Mouse (Mus musculus) limb, embryonic 11.5 days (tissue): ENCODE data around the gene Derl2. TPM values are rescaled to one million over a fixed set of nuclear protein-coding genes. Genes with fewer than 3 reads are reported as not detected.

ENCODE experiments used
- ATAC-seq: fragments of 200-750 bp; cut with Nextera tagmentation; 2 replicates; pipeline ENCODE4 v1.8.0; 2017; ENCODE audit warnings: low read depth; ENCODE audit not compliant: insufficient number of reproducible peaks, low FRiP score, low TSS enrichment
- DNase-seq: peaks from one replicate; pipeline ENCODE4 v3.0.0-alpha.2; 2015; ENCODE audit warnings: low spot score
- H3K27ac ChIP-seq: fragments of 300-500 bp; sonication (generic); replicated peaks from 2 replicates; pipeline ENCODE4 v1.5.1; 2014; ENCODE audit warnings: low read depth, mild to moderate bottlenecking, low read length
- H3K27me3 ChIP-seq: fragments of 300-500 bp; sonication (generic); 2 replicates; pipeline ENCODE4 v1.6.1; 2014; ENCODE audit warnings: mild to moderate bottlenecking, low read length, mixed read lengths; ENCODE audit not compliant: control insufficient read depth, insufficient read depth
- H3K36me3 ChIP-seq: fragments of 300-500 bp; sonication (generic); 2 replicates; pipeline ENCODE4 v1.6.1; 2014; ENCODE audit warnings: mild to moderate bottlenecking, low read length, moderate library complexity, mixed read lengths; ENCODE audit not compliant: control insufficient read depth, insufficient read depth
- H3K4me1 ChIP-seq: fragments of 300-500 bp; sonication (generic); 2 replicates; pipeline ENCODE4 v1.6.1; 2014; ENCODE audit warnings: low read length, mixed read lengths; ENCODE audit not compliant: control insufficient read depth, insufficient read depth
- H3K4me2 ChIP-seq: fragments of 300-500 bp; sonication (generic); 2 replicates; pipeline ENCODE4 v1.6.1; 2014; ENCODE audit warnings: low read depth, mild to moderate bottlenecking, moderate library complexity; ENCODE audit not compliant: severe bottlenecking
- H3K4me3 ChIP-seq: fragments of 300-500 bp; sonication (generic); 2 replicates; pipeline ENCODE4 v1.5.1; 2014; ENCODE audit warnings: low read depth, low read length
- H3K9ac ChIP-seq: fragments of 300-500 bp; sonication (generic); 2 replicates; pipeline ENCODE4 v1.6.1; 2014; ENCODE audit warnings: mild to moderate bottlenecking, low read length
- H3K9me3 ChIP-seq: fragments of 300-500 bp; sonication (generic); 2 replicates; pipeline ENCODE4 v1.6.1; 2016; ENCODE audit warnings: low read length; ENCODE audit not compliant: control insufficient read depth
- WGBS: fragments of 180-500 bp; shearing (Covaris S2); extraction: QIAGEN DNeasy Blood & Tissue Kit; methylation state at CpG from one replicate; pipeline ENCODE4 v1.1.7; 2014; 5-methylcytosine and 5-hydroxymethylcytosine counted together
- polyA plus RNA-seq: library from polyadenylated mRNA; unstranded; fragments of >200 nt; fragmentation: Nextera tagmentation; extraction: Ambion mirVana; gene quantifications from 2 replicates; pipeline ENCODE4 v1.2.1, GENCODE M21; 2014

Gene Derl2
- polyA plus RNA-seq, 1 experiment from 2014 or later = 35.9 TPM

- no peak overlapping the region for H3K4me2 ChIP-seq
- 81% methylated on average over 2 of the region's 2 CpGs for whole genome bisulfite sequencing
Measured at GRCm38 (mm10) chr11:70975193-70975592, 44.4 kb downstream of the Derl2 start.

GRCm38 (mm10) chr11:70973947-70974346 lies 45.7 kb downstream of the Derl2 start:
- peak; percentile 28 for DNase-seq
- peaks cover 24% of the 10 kb centered on the region for H3K36me3 ChIP-seq
- peaks cover 6% of the 10 kb centered on the region; the same call in 1 of the 2 replicates for H3K4me1 ChIP-seq
- no peaks in the 10 kb centered on the region for H3K27me3 ChIP-seq
- no peak for ATAC-seq
- no peaks in the 10 kb centered on the region for H3K9me3 ChIP-seq
- no peak overlapping the region for H3K4me3 ChIP-seq
- no peak overlapping the region for H3K4me2 ChIP-seq
- 74% methylated on average over 4 of the region's 4 CpGs for WGBS
- H3K27ac ChIP-seq = no peak overlapping the region
- H3K9ac ChIP-seq = no peak overlapping the region

More at GRCm38 (mm10) chr11:70975193-70975592, 44.4 kb downstream of the Derl2 start:
- H3K36me3 ChIP-seq = peaks cover 30% of the 10 kb centered on the region
- no peak overlapping the region for H3K27ac ChIP-seq
- peaks cover 4% of the 10 kb centered on the region; the same call in 1 of the 2 replicates for H3K4me1 ChIP-seq
- H3K27me3 ChIP-seq = no peaks in the 10 kb centered on the region
- ATAC-seq = no peak
- H3K9me3 ChIP-seq = no peaks in the 10 kb centered on the region
- DNase-seq = no peak
- H3K9ac ChIP-seq = no peak overlapping the region
- no peak overlapping the region for H3K4me3 ChIP-seq

- DNase-seq (no peak), ATAC-seq (no peak)
- H3K27ac ChIP-seq = no peak overlapping the region
- H3K9me3 ChIP-seq = no peaks in the 10 kb centered on the region
- H3K4me1 ChIP-seq = peaks cover 6% of the 10 kb centered on the region; the same call in 1 of the 2 replicates
- no peak overlapping the region for H3K9ac ChIP-seq
- H3K4me2 ChIP-seq = no peak overlapping the region
- peaks cover 16% of the 10 kb centered on the region for H3K36me3 ChIP-seq
- H3K4me3 ChIP-seq = no peak overlapping the region
- WGBS = 68% methylated on average over 1 of the region's 1 CpGs
- no peaks in the 10 kb centered on the region for H3K27me3 ChIP-seq
Measured at GRCm38 (mm10) chr11:70972586-70972985, 47.1 kb downstream of the Derl2 start.

GRCm38 (mm10) chr11:70970560-70971540 lies 48.8 kb downstream of the Derl2 start:
- Histone ChIP-seq H3K4me2 (peak overlapping the region; percentile 48), H3K9me3 (no peaks in the 10 kb centered on the region), H3K27me3 (no peaks in the 10 kb centered on the region), H3K27ac (peak overlapping the region; percentile 50; the same call in 1 of the 2 replicates), H3K9ac (peak overlapping the region; percentile 49), H3K4me1 (peaks cover 6% of the 10 kb centered on the region; the same call in 1 of the 2 replicates), H3K4me3 (peak overlapping the region; percentile 93), H3K36me3 (peaks cover 3% of the 10 kb centered on the region)
- 21% methylated on average over 24 of the region's 24 CpGs for WGBS
- DNase-seq (no peak), ATAC-seq (peak; percentile 14; the same call in 1 of the 2 replicates)

- no peaks in the 10 kb centered on the region for H3K9me3 ChIP-seq
- H3K27me3 ChIP-seq = no peaks in the 10 kb centered on the region
- under 1% methylated on average over 43 of the region's 43 CpGs for WGBS
- DNase-seq (peak; percentile 93), ATAC-seq (peak; percentile 98)
- H3K36me3 ChIP-seq = peaks cover 3% of the 10 kb centered on the region
- H3K27ac ChIP-seq = peak within 1 kb of the TSS; percentile 56; the same call in 1 of the 2 replicates
- H3K4me2 ChIP-seq = peak within 1 kb of the TSS; percentile 79
- peaks cover 6% of the 10 kb centered on the region; the same call in 1 of the 2 replicates for H3K4me1 ChIP-seq
- peak within 1 kb of the TSS; percentile 93 for H3K4me3 ChIP-seq
- H3K9ac ChIP-seq = peak within 1 kb of the TSS; percentile 93
Measured at GRCm38 (mm10) chr11:70969821-70970559, 49.7 kb downstream of the Derl2 start, which contains the start of the genes Nup88 and Rpain. TSS of gene Nup88 (minus strand) at chr11:70969973. TSS of gene Rpain (plus strand) at chr11:70970213.

DNA sequence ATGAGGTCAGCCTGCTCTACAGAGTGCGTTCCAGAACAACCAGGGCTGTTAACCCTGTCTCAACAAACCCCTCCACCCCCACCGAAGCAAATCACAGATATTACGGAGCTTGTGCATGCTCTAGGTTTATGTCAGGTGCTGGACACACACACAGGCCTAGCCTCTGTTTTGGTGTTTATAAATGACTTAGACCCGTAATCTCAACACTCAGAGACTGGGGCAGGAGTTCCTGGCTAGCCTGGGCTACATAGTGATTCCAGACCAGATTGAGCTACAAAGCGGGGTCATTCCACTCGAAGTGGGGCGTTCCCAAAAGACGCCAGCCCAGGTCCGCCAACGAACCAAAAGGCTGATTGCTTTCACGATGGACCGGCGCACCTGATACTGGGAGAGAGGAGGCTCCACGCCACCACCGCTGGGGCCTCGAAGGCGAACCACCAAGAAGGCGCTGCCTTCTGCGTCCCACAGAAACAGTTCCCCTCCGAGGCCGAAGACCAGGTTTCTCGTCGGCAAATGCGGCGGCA lies 50.3 kb downstream of the Derl2 start:
- WGBS = under 1% methylated on average over 25 of the region's 25 CpGs
- peak overlapping the region; percentile 79 for H3K4me2 ChIP-seq
- H3K9me3 ChIP-seq = no peaks in the 10 kb centered on the region
- ATAC-seq (no peak), DNase-seq (no peak)
- H3K4me1 ChIP-seq = peaks cover 6% of the 10 kb centered on the region; the same call in 1 of the 2 replicates
- H3K27ac ChIP-seq = peak overlapping the region; percentile 56; the same call in 1 of the 2 replicates
- peaks cover 5% of the 10 kb centered on the region for H3K36me3 ChIP-seq
- H3K27me3 ChIP-seq = no peaks in the 10 kb centered on the region
- peak overlapping the region; percentile 93 for H3K9ac ChIP-seq
- peak overlapping the region; percentile 93 for H3K4me3 ChIP-seq

DNA sequence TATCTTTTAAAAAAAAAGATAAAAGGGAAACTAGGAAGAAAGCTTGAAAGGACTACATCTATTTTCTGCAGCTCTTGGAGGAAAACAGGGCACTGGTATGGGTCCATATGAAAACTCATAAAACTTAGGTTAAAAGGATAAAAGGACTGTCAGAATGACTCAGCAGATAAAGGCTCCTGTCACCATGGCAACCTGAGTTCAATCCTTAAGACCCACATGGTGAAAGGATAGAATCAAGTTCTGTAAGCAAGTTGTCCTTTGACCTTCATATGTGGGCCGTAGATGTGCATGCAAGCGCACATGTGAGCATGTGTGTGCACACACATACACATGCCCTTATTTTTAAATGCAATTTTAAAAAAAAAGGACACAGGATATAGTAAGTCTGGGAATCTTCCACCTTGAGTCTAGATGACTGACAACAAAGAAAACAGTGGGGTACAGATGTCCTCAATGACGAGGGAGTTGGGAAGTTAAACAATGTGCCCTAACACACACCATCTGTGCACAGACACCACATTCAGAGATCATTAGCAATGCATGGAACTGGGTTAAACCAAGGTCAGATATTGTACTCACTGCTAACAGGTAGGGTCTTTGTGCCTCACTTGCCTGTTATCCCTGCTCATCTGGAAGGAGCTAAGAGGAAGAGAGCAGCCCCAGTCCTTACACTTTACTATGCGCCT lies 55.3 kb downstream of the Derl2 start:
- Histone ChIP-seq H3K9me3 (no peaks in the 10 kb centered on the region), H3K4me1 (0 out of 2 replicates have a peak, but pooled peaks cover 2% of the 10 kb centered on the region), H3K9ac (no peak overlapping the region), H3K36me3 (peaks cover 17% of the 10 kb centered on the region; the same call in 1 of the 2 replicates), H3K4me3 (no peak overlapping the region), H3K4me2 (no peak overlapping the region), H3K27ac (no peak overlapping the region), H3K27me3 (no peaks in the 10 kb centered on the region)
- 83% methylated on average over 4 of the region's 4 CpGs for WGBS
- no peak for DNase-seq
- ATAC-seq = no peak
